18 mouse cellular contexts compared by ENCODE assay signal in genomic region chr6:17971393-17971792, GRCm38 (mm10). TPM values are rescaled to one million over a fixed set of nuclear protein-coding genes. Genes with fewer than 3 reads are reported as not detected.
"Had no signal": no experiment of that assay in that cellular context is flagged by ENCODE, and none has a peak within 500 bp of the region (broad histone marks: within the 10 kb centered on the region; RNA-seq: fewer than 3 reads in every experiment).

No protein-coding gene starts in this region.

- H3K4me1 ChIP-seq: lung, embryonic 15.5 days; megakaryocyte, embryonic 14.5 days; midbrain, embryonic 15.5 days; stomach, embryonic 15.5 days had no signal

- H3K27me3 ChIP-seq: lung, embryonic 15.5 days; megakaryocyte, embryonic 14.5 days; midbrain, embryonic 13.5 days; midbrain, embryonic 15.5 days; neural tube, embryonic 12.5 days; stomach, embryonic 15.5 days had no signal

- H3K4me3 ChIP-seq: lung, embryonic 15.5 days; megakaryocyte, embryonic 14.5 days; midbrain, embryonic 13.5 days; midbrain, embryonic 15.5 days; neural tube, embryonic 12.5 days; stomach, embryonic 15.5 days had no signal

- H3K9ac ChIP-seq: liver, postnatal 0 days; lung, embryonic 15.5 days; midbrain, embryonic 13.5 days; midbrain, embryonic 15.5 days; neural tube, embryonic 12.5 days; stomach, embryonic 15.5 days had no signal

- H3K4me2 ChIP-seq: lung, embryonic 15.5 days; midbrain, embryonic 11.5 days; midbrain, embryonic 13.5 days; midbrain, embryonic 15.5 days; neural tube, embryonic 12.5 days; stomach, embryonic 15.5 days had no signal

- H3K36me3 ChIP-seq: lung, embryonic 15.5 days; midbrain, embryonic 13.5 days; midbrain, embryonic 15.5 days; neural tube, embryonic 12.5 days; stomach, embryonic 15.5 days had no signal

- H3K27ac ChIP-seq: lung, embryonic 15.5 days; macrophage; midbrain, embryonic 13.5 days; midbrain, embryonic 15.5 days; neural tube, embryonic 12.5 days; stomach, embryonic 15.5 days; stomach, postnatal 0 days had no signal

- H3K9me3 ChIP-seq: lung, embryonic 15.5 days; megakaryocyte, embryonic 14.5 days; midbrain, embryonic 13.5 days; midbrain, embryonic 15.5 days; neural tube, embryonic 12.5 days; stomach, embryonic 15.5 days had no signal

- ATAC-seq: liver, postnatal 0 days; lung, postnatal 0 days; midbrain, embryonic 13.5 days; midbrain, embryonic 15.5 days had no signal

- DNase-seq: liver, postnatal 0 days; lung, adult 2 months; lung, postnatal 14 days; lung, postnatal 36 days; right cerebral cortex, postnatal 14 days; thymus, adult 2 months; thymus, postnatal 25 days; thymus, postnatal 4 days had no signal

RNA-seq across cellular contexts. Expression of gene Wnt2, which starts 59.0 kb away (rescaled TPM):
- polyA plus RNA-seq: macrophage had no signal
